ENCODE assay signal across 1 mouse cellular context in the genomic region with DNA sequence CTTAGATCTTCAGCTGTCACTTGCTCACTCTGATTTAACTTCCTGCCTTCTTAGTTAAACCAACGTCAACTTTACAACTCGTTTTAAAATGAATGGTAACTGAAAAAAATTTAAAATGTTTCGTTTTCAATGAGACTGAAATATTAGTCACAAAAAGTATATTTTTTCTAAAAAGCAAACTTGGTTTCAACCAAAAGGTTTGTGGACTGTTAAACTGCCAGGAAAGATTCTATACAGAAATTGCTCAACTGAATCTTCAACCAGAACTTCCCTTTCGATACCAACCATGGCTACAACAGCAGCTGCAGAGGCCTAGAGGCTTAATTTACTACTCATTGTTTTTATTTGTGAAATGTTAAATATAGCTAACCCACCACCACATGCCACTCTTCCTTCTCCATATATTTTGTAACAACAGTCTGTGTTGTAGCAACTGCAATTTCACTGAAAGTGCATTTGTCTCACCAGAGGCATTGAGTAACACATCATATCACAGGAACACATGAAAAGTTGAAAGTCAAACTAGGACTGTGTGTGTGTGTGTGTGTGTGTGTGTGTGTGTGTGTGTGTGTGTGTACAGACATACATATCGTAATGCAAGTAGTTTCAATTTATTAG.
A peak's percentile ranks its signal among the peaks of the same experiment; 100 is the strongest.
TF ChIP-seq lines count a peak whose summit lies in the region.

No protein-coding gene starts in this region.

TF ChIP-seq in CH12.LX, 34 proteins besides CTCF, POLR2A, EP300 and RAD21 (continued from another document):
- TF ChIP-seq ETS1 (conservative IDR thresholded peaks at IDR 0.05; ENCODE audit: low read depth, low read length) (peak; percentile 71), IRF4 (IDR thresholded peaks at IDR 0.05; ENCODE audit: low read depth, low read length) (peak; percentile 81), SMC3 (IDR thresholded peaks at IDR 0.05; ENCODE audit: low read depth, low read length) (no peak), MYC (IDR thresholded peaks at IDR 0.05; ENCODE audit: low read depth, low read length) (peak; percentile 90), MAZ (IDR thresholded peaks at IDR 0.05; ENCODE audit: low read depth, low read length) (peak; percentile 77; the same call in 1 of the 2 replicates), USF1 (IDR thresholded peaks at IDR 0.05; ENCODE audit: low read depth, low read length) (no peak)
